Mouse (Mus musculus): ENCODE data around the gene Ccdc92. TPM values are rescaled to one million over a fixed set of nuclear protein-coding genes. Genes with fewer than 3 reads are reported as not detected.
A peak's percentile ranks its signal among the peaks of the same experiment; 100 is the strongest.

Gene Ccdc92
- polyA plus RNA-seq, 1 experiment from 2014 or later: 26.4 TPM

- Histone ChIP-seq H3K4me3 (ENCODE audit: low read depth, low read length) (no peak overlapping the region), H3K27ac (ENCODE audit: low read depth, low read length) (no peak overlapping the region), H3K4me1 (ENCODE audit: control insufficient read depth, insufficient read depth, low read length) (peaks cover 9% of the 10 kb centered on the region; the same call in 1 of the 2 replicates), H3K9ac (ENCODE audit: low read length) (no peak overlapping the region), H3K4me2 (ENCODE audit: low read depth) (no peak overlapping the region), H3K36me3 (ENCODE audit: control insufficient read depth, insufficient read depth, low read length) (no peaks in the 10 kb centered on the region; the same call in 1 of the 2 replicates), H3K27me3 (ENCODE audit: control insufficient read depth, insufficient read depth, low read length) (no peaks in the 10 kb centered on the region), H3K9me3 (ENCODE audit: control insufficient read depth, low read length) (no peaks in the 10 kb centered on the region)
- ATAC-seq (ENCODE audit: insufficient read depth, low FRiP score, low TSS enrichment) (no peak), DNase-seq (ENCODE audit: low spot score) (peak; percentile 59)
- WGBS: 58% methylated on average over 4 of the region's 4 CpGs
These were observed 6.8 kb upstream of the Ccdc92 start for GRCm38 (mm10) chr5:124868981-124869380.

GRCm38 (mm10) chr5:124862871-124863741 lies 882 bp upstream of the Ccdc92 start:
- peak overlapping the region; percentile 47 for H3K4me2 ChIP-seq (ENCODE audit: low read depth)
- peak; percentile 60 for ATAC-seq (ENCODE audit: insufficient read depth, low FRiP score, low TSS enrichment)
- DNase-seq (ENCODE audit: low spot score): peak; percentile 50
- H3K4me3 ChIP-seq (ENCODE audit: low read depth, low read length): peak overlapping the region; percentile 96
- H3K36me3 ChIP-seq (ENCODE audit: control insufficient read depth, insufficient read depth, low read length): no peaks in the 10 kb centered on the region
- peak overlapping the region; percentile 91 for H3K9ac ChIP-seq (ENCODE audit: low read length)
- peaks cover 9% of the 10 kb centered on the region; the same call in 1 of the 2 replicates for H3K27me3 ChIP-seq (ENCODE audit: control insufficient read depth, insufficient read depth, low read length)
- H3K27ac ChIP-seq (ENCODE audit: low read depth, low read length): peak overlapping the region; percentile 92
- H3K4me1 ChIP-seq (ENCODE audit: control insufficient read depth, insufficient read depth, low read length): peaks cover 12% of the 10 kb centered on the region; the same call in 1 of the 2 replicates
- no peaks in the 10 kb centered on the region for H3K9me3 ChIP-seq (ENCODE audit: control insufficient read depth, low read length)
- WGBS: under 1% methylated on average over 46 of the region's 88 CpGs

GRCm38 (mm10) chr5:124861463-124861862 lies 761 bp downstream of the Ccdc92 start:
- DNase-seq (ENCODE audit: low spot score) (peak; percentile 19), ATAC-seq (ENCODE audit: insufficient read depth, low FRiP score, low TSS enrichment) (no peak)
- Histone ChIP-seq H3K4me2 (ENCODE audit: low read depth) (peak overlapping the region; percentile 92), H3K9me3 (ENCODE audit: control insufficient read depth, low read length) (no peaks in the 10 kb centered on the region), H3K4me1 (ENCODE audit: control insufficient read depth, insufficient read depth, low read length) (peaks cover 12% of the 10 kb centered on the region; the same call in 1 of the 2 replicates), H3K27me3 (ENCODE audit: control insufficient read depth, insufficient read depth, low read length) (peaks cover 9% of the 10 kb centered on the region; the same call in 1 of the 2 replicates), H3K27ac (ENCODE audit: low read depth, low read length) (peak overlapping the region; percentile 92), H3K36me3 (ENCODE audit: control insufficient read depth, insufficient read depth, low read length) (no peaks in the 10 kb centered on the region), H3K9ac (ENCODE audit: low read length) (peak overlapping the region; percentile 75), H3K4me3 (ENCODE audit: low read depth, low read length) (peak overlapping the region; percentile 96)
- under 1% methylated on average over 32 of the region's 33 CpGs for WGBS

GRCm38 (mm10) chr5:124860013-124860412 lies 2.2 kb downstream of the Ccdc92 start:
- H3K4me3 ChIP-seq (ENCODE audit: low read depth, low read length): no peak overlapping the region
- H3K9me3 ChIP-seq (ENCODE audit: control insufficient read depth, low read length): no peaks in the 10 kb centered on the region
- H3K4me1 ChIP-seq (ENCODE audit: control insufficient read depth, insufficient read depth, low read length): peaks cover 12% of the 10 kb centered on the region; the same call in 1 of the 2 replicates
- ATAC-seq (ENCODE audit: insufficient read depth, low FRiP score, low TSS enrichment) (no peak), DNase-seq (ENCODE audit: low spot score) (peak; percentile 43)
- no peaks in the 10 kb centered on the region for H3K36me3 ChIP-seq (ENCODE audit: control insufficient read depth, insufficient read depth, low read length)
- no peak overlapping the region for H3K27ac ChIP-seq (ENCODE audit: low read depth, low read length)
- no peak overlapping the region for H3K9ac ChIP-seq (ENCODE audit: low read length)
- H3K4me2 ChIP-seq (ENCODE audit: low read depth): no peak overlapping the region
- 4% methylated on average over 5 of the region's 5 CpGs for WGBS
- H3K27me3 ChIP-seq (ENCODE audit: control insufficient read depth, insufficient read depth, low read length): peaks cover 9% of the 10 kb centered on the region; the same call in 1 of the 2 replicates

- H3K4me2 ChIP-seq (ENCODE audit: low read depth): no peak overlapping the region
- DNase-seq (ENCODE audit: low spot score) (no peak), ATAC-seq (ENCODE audit: insufficient read depth, low FRiP score, low TSS enrichment) (no peak)
- H3K36me3 ChIP-seq (ENCODE audit: control insufficient read depth, insufficient read depth, low read length): no peaks in the 10 kb centered on the region
- H3K9me3 ChIP-seq (ENCODE audit: control insufficient read depth, low read length): no peaks in the 10 kb centered on the region
- WGBS: 88% methylated on average over 4 of the region's 4 CpGs
- no peak overlapping the region for H3K4me3 ChIP-seq (ENCODE audit: low read depth, low read length)
- H3K27ac ChIP-seq (ENCODE audit: low read depth, low read length): no peak overlapping the region
- no peaks in the 10 kb centered on the region for H3K4me1 ChIP-seq (ENCODE audit: control insufficient read depth, insufficient read depth, low read length)
- H3K27me3 ChIP-seq (ENCODE audit: control insufficient read depth, insufficient read depth, low read length): no peaks in the 10 kb centered on the region
- H3K9ac ChIP-seq (ENCODE audit: low read length): no peak overlapping the region
These were observed 8.0 kb downstream of the Ccdc92 start for GRCm38 (mm10) chr5:124854202-124854601.

- Histone ChIP-seq H3K36me3 (ENCODE audit: control insufficient read depth, insufficient read depth, low read length) (no peaks in the 10 kb centered on the region), H3K4me1 (ENCODE audit: control insufficient read depth, insufficient read depth, low read length) (no peaks in the 10 kb centered on the region), H3K27ac (ENCODE audit: low read depth, low read length) (no peak overlapping the region), H3K9me3 (ENCODE audit: control insufficient read depth, low read length) (no peaks in the 10 kb centered on the region), H3K27me3 (ENCODE audit: control insufficient read depth, insufficient read depth, low read length) (no peaks in the 10 kb centered on the region), H3K9ac (ENCODE audit: low read length) (no peak overlapping the region), H3K4me3 (ENCODE audit: low read depth, low read length) (no peak overlapping the region), H3K4me2 (ENCODE audit: low read depth) (no peak overlapping the region)
- 82% methylated on average over 2 of the region's 2 CpGs for WGBS
- ATAC-seq (ENCODE audit: insufficient read depth, low FRiP score, low TSS enrichment): no peak
- DNase-seq (ENCODE audit: low spot score): no peak
These were observed 9.1 kb downstream of the Ccdc92 start for GRCm38 (mm10) chr5:124853079-124853478.

GRCm38 (mm10) chr5:124852294-124852693 lies 9.9 kb downstream of the Ccdc92 start:
- no peaks in the 10 kb centered on the region for H3K36me3 ChIP-seq (ENCODE audit: control insufficient read depth, insufficient read depth, low read length)
- DNase-seq (ENCODE audit: low spot score) (no peak), ATAC-seq (ENCODE audit: insufficient read depth, low FRiP score, low TSS enrichment) (no peak)
- H3K4me3 ChIP-seq (ENCODE audit: low read depth, low read length): no peak overlapping the region
- 39% methylated on average over 2 of the region's 2 CpGs for WGBS
- no peaks in the 10 kb centered on the region for H3K9me3 ChIP-seq (ENCODE audit: control insufficient read depth, low read length)
- H3K4me1 ChIP-seq (ENCODE audit: control insufficient read depth, insufficient read depth, low read length): no peaks in the 10 kb centered on the region
- no peak overlapping the region for H3K27ac ChIP-seq (ENCODE audit: low read depth, low read length)
- no peaks in the 10 kb centered on the region for H3K27me3 ChIP-seq (ENCODE audit: control insufficient read depth, insufficient read depth, low read length)
- no peak overlapping the region for H3K4me2 ChIP-seq (ENCODE audit: low read depth)
- H3K9ac ChIP-seq (ENCODE audit: low read length): no peak overlapping the region

- H3K9me3 ChIP-seq (ENCODE audit: control insufficient read depth, low read length): no peaks in the 10 kb centered on the region
- H3K27ac ChIP-seq (ENCODE audit: low read depth, low read length): no peak overlapping the region
- no peak overlapping the region for H3K9ac ChIP-seq (ENCODE audit: low read length)
- DNase-seq (ENCODE audit: low spot score) (no peak), ATAC-seq (ENCODE audit: insufficient read depth, low FRiP score, low TSS enrichment) (no peak)
- H3K4me1 ChIP-seq (ENCODE audit: control insufficient read depth, insufficient read depth, low read length): no peaks in the 10 kb centered on the region
- H3K4me2 ChIP-seq (ENCODE audit: low read depth): no peak overlapping the region
- no peaks in the 10 kb centered on the region for H3K36me3 ChIP-seq (ENCODE audit: control insufficient read depth, insufficient read depth, low read length)
- WGBS: 39% methylated on average over 4 of the region's 4 CpGs
- no peaks in the 10 kb centered on the region for H3K27me3 ChIP-seq (ENCODE audit: control insufficient read depth, insufficient read depth, low read length)
- H3K4me3 ChIP-seq (ENCODE audit: low read depth, low read length): no peak overlapping the region
These were observed 10.7 kb downstream of the Ccdc92 start for GRCm38 (mm10) chr5:124851572-124851971.

GRCm38 (mm10) chr5:124848994-124849393 lies 13.2 kb downstream of the Ccdc92 start:
- no peak for ATAC-seq (ENCODE audit: insufficient read depth, low FRiP score, low TSS enrichment)
- Histone ChIP-seq H3K4me2 (ENCODE audit: low read depth) (no peak overlapping the region), H3K27me3 (ENCODE audit: control insufficient read depth, insufficient read depth, low read length) (no peaks in the 10 kb centered on the region), H3K4me3 (ENCODE audit: low read depth, low read length) (no peak overlapping the region), H3K9ac (ENCODE audit: low read length) (no peak overlapping the region), H3K9me3 (ENCODE audit: control insufficient read depth, low read length) (no peaks in the 10 kb centered on the region), H3K27ac (ENCODE audit: low read depth, low read length) (no peak overlapping the region), H3K4me1 (ENCODE audit: control insufficient read depth, insufficient read depth, low read length) (no peaks in the 10 kb centered on the region), H3K36me3 (ENCODE audit: control insufficient read depth, insufficient read depth, low read length) (no peaks in the 10 kb centered on the region)
- no peak for DNase-seq (ENCODE audit: low spot score)
- 85% methylated on average over 3 of the region's 3 CpGs for WGBS

Measured in neural tube, embryonic 11.5 days (tissue).